In the genomic region with DNA sequence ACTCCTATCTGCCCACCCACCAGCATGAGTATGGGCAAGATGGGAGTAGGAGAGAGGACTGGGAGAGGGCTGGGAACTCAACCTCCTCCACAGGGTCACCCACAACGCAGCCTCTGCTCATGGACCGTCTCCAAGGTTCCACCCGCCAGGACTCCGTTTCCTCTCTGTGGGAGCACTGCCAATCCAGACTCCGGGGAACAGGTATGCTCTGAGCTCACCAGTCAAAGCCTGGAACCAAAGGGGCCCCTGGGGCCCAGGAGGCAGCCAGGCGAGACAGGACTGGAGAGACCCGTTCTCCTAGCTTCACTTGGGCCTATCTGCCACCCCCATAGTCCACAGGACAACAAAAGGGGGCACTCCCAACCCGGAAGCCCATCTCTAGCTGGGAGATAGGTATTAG, we compare ENCODE assay signal across 10 mouse cellular contexts. TPM values are rescaled to one million over a fixed set of nuclear protein-coding genes. Genes with fewer than 3 reads are reported as not detected.
DNase-seq lines count a peak whose midpoint lies in the region; ATAC-seq and TF ChIP-seq lines count a peak whose summit lies in the region.
"Had no signal": no experiment of that assay in that cellular context is flagged by ENCODE, and none has a peak within 500 bp of the region (broad histone marks: within the 10 kb centered on the region; RNA-seq: fewer than 3 reads in every experiment).

No protein-coding gene starts in this region.

- DNase-seq in adrenal gland, adult (ENCODE audit: inconsistent age in 2 of 2, low spot score in 1 of 2), result peak; percentile 65 to 79
- no peak for DNase-seq in adrenal gland, adult 18-20 months (ENCODE audit: low spot score in 2 of 2)
- DNase-seq in layer of hippocampus, adult 2 months (ENCODE audit: low spot score in 2 of 2), result no peak
- DNase-seq in layer of hippocampus, postnatal 36 days, result no peak
- peak; percentile 76 for DNase-seq in kidney, adult 11 months
- no peak for DNase-seq in liver, postnatal 0 days
- DNase-seq in thymus, postnatal 4 days, result no peak
- DNase-seq: lung, postnatal 10 days had no signal

- ATAC-seq in limb, embryonic 12.5 days (ENCODE audit: insufficient number of reproducible peaks, insufficient read depth, low FRiP score, low TSS enrichment, low read depth), result no peak
- ATAC-seq in liver, postnatal 0 days, result no peak
- ATAC-seq: hindbrain, postnatal 0 days had no signal

- peaks cover 60% of the 10 kb centered on the region for H3K4me1 ChIP-seq in limb, embryonic 12.5 days (replicated peaks)
- no peaks in the 10 kb centered on the region for H3K4me1 ChIP-seq in liver, postnatal 0 days (ENCODE audit: insufficient read depth)

- 70% methylated on average over 8 of the region's 8 CpGs for WGBS in limb, embryonic 12.5 days
- WGBS in liver, postnatal 0 days (ENCODE audit: insufficient replicate concordance), result 71% methylated on average over 8 of the region's 8 CpGs

- TF ChIP-seq CTCF in layer of hippocampus, adult 2 months (conservative IDR thresholded peaks at IDR 0.05), result no peak
- no peak for TF ChIP-seq CTCF in liver, postnatal 0 days (IDR thresholded peaks at IDR 0.05; ENCODE audit: low read depth)

- H3K36me3 ChIP-seq in limb, embryonic 12.5 days, result peaks cover 80% of the 10 kb centered on the region
- peaks cover 3% of the 10 kb centered on the region; the same call in 1 of the 2 replicates for H3K36me3 ChIP-seq in liver, postnatal 0 days (replicated peaks; ENCODE audit: insufficient read depth, low read length)

- no peak overlapping the region for H3K9ac ChIP-seq in limb, embryonic 12.5 days (replicated peaks)
- no peak overlapping the region for H3K9ac ChIP-seq in liver, postnatal 0 days (replicated peaks)

- H3K27ac ChIP-seq in layer of hippocampus, adult 2 months, result peak overlapping the region; percentile 83
- H3K27ac ChIP-seq in limb, embryonic 12.5 days, result peak overlapping the region; percentile 91; the same call in 1 of the 2 replicates
- H3K27ac ChIP-seq in liver, postnatal 0 days (ENCODE audit: low read depth), result no peak overlapping the region
- H3K27ac ChIP-seq: hindbrain, postnatal 0 days had no signal

- no peak for TF ChIP-seq EP300 in liver, postnatal 0 days (IDR thresholded peaks at IDR 0.05; ENCODE audit: low read depth)

- H3K4me2 ChIP-seq in limb, embryonic 12.5 days, result no peak overlapping the region
- H3K4me2 ChIP-seq in liver, postnatal 0 days (ENCODE audit: low read depth, low read length), result no peak overlapping the region

- no peaks in the 10 kb centered on the region for H3K27me3 ChIP-seq in limb, embryonic 12.5 days
- no peaks in the 10 kb centered on the region for H3K27me3 ChIP-seq in liver, postnatal 0 days (ENCODE audit: insufficient read depth, low read length)

- no peak overlapping the region for H3K4me3 ChIP-seq in layer of hippocampus, adult 2 months
- H3K4me3 ChIP-seq in limb, embryonic 12.5 days (replicated peaks), result no peak overlapping the region
- H3K4me3 ChIP-seq in liver, postnatal 0 days (ENCODE audit: low read depth, low read length), result no peak overlapping the region

- no peaks in the 10 kb centered on the region for H3K9me3 ChIP-seq in limb, embryonic 12.5 days
- no peaks in the 10 kb centered on the region for H3K9me3 ChIP-seq in liver, postnatal 0 days (ENCODE audit: low read length)

RNA-seq across cellular contexts. Expression of gene Plxna1, which starts 9.3 kb away (rescaled TPM):
- 10 to 100 TPM; 41.0 to 84.6 TPM for total RNA-seq in adrenal gland, adult 18-20 months (2021)
- 100 to 1,000 TPM; 108 to 120 TPM for total RNA-seq in layer of hippocampus, adult 2 months (2021)
- total RNA-seq in layer of hippocampus, postnatal 36 days (2021), result 100 to 1,000 TPM; 111 to 112 TPM
- polyA plus RNA-seq in limb, embryonic 12.5 days (2016; fragmentation: Nextera tagmentation; extraction: Ambion mirVana), result 31.5 and 33.4 TPM in 2 replicates
- 1.7 TPM in 2 replicates for polyA plus RNA-seq in liver, postnatal 0 days (2015; fragmentation: Nextera tagmentation; extraction: Ambion mirVana)

Comparison
In these comparisons a context has a peak if more than half of its experiments do, and no peak if none do; other contexts are left out.
1. DNase-seq: peak in adrenal gland, adult (2 of 2) and kidney, adult 11 months (single experiment); none in adrenal gland, adult 18-20 months (0 of 2), layer of hippocampus, adult 2 months (0 of 2), layer of hippocampus, postnatal 36 days (0 of 2), liver, postnatal 0 days (single experiment) and thymus, postnatal 4 days (single experiment).